Mouse (Mus musculus) spleen, adult 2 months (tissue): Measurements from ENCODE around the gene Gm8246. TPM values are rescaled to one million over a fixed set of nuclear protein-coding genes. Genes with fewer than 3 reads are reported as not detected.
"Not testable (repeated sequence)": the region's sequence is repeated elsewhere in the genome, so short reads cannot be mapped to it uniquely, and the experiment has no call there.

Experiments
- DNase-seq, 2 experiments: peaks; one replicate each; pipeline versions ENCODE4 v3.0.0 to v3.0.0-alpha.2; 2012 to 2021; ENCODE audit warnings: low spot score in 2 of 2, low read depth in 1 of 2
- H3K27ac ChIP-seq: fragments of 200-500 bp; 2 replicates; pipeline ENCODE4 v1.5.1; 2012; ENCODE audit warnings: low read length, inconsistent platforms; ENCODE audit not compliant: insufficient read depth
- H3K27me3 ChIP-seq: fragments of 200-500 bp; 2 replicates; pipeline ENCODE4 v1.6.1; 2012; ENCODE audit warnings: mild to moderate bottlenecking, moderate library complexity, low read length, inconsistent platforms; ENCODE audit not compliant: control insufficient read depth, insufficient read depth
- H3K36me3 ChIP-seq: fragments of 200-500 bp; 2 replicates; pipeline ENCODE4 v1.6.1; 2012; ENCODE audit warnings: mild to moderate bottlenecking, low read length, inconsistent platforms; ENCODE audit not compliant: control insufficient read depth, insufficient read depth
- H3K4me1 ChIP-seq: fragments of 200-500 bp; 2 replicates; pipeline ENCODE4 v1.6.1; 2011; ENCODE audit warnings: inconsistent platforms; ENCODE audit not compliant: control insufficient read depth, insufficient read depth, insufficient read length
- H3K4me3 ChIP-seq: fragments of 200-500 bp; 2 replicates; pipeline ENCODE4 v1.5.1; 2011; ENCODE audit warnings: mild to moderate bottlenecking, inconsistent platforms; ENCODE audit not compliant: insufficient read depth, insufficient read length; ENCODE audit errors: extremely low read depth
- WGBS: fragments of 180-500 bp; shearing (Covaris S2); methylation state at CpG from one replicate; pipeline ENCODE4 v1.1.7; 2018; 5-methylcytosine and 5-hydroxymethylcytosine counted together
- polyA plus RNA-seq: library from polyadenylated mRNA; depleted of rRNA; stranded (reverse); fragments of >200 nt; gene quantifications from 2 replicates; pipeline ENCODE4 v1.2.3, GENCODE M21; 2012; rRNA removed

Gene Gm8246
- not detected in 2 replicates for polyA plus RNA-seq

- not testable (repeated sequence) for H3K27ac ChIP-seq, DNase-seq, H3K4me3 ChIP-seq, H3K4me1 ChIP-seq, H3K27me3 ChIP-seq, H3K36me3 ChIP-seq
- WGBS, result no CpG with 5 or more reads among the region's 3 CpGs
These were observed at the start of gene Gm8246 for GRCm38 (mm10) chr14:5477730-5478129. Gene Gm8246 (minus strand): TSS chr14:5477830.

DNA sequence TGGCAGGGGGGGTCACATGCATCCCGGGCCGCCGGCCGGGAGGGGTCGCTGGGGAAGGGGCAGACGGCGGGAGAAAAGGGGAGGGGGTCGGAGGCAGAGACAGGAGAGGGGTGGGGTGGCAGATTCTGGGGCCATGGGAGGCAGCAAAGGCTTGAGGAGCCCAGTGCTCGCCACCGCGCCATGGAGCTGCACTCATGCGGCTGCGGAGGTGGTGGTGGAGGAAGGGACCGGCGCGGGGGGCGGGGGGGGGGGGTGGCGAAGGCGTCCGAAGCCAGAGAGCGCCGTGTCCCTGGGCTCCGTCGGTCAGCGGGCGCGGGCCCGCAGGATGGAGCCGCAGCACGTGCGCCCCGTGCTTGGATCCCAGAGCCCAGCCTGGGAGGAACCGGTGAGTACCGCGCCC is 23.7 kb upstream of the Gm8246 start, which contains the start of gene Gm3488:
TSS of gene Gm3488 (plus strand) at position 301 of the 400 bp plus-strand sequence.
- not testable (repeated sequence) for H3K36me3 ChIP-seq, H3K4me3 ChIP-seq, H3K27me3 ChIP-seq, DNase-seq, H3K27ac ChIP-seq, H3K4me1 ChIP-seq
- no CpG with 5 or more reads among the region's 35 CpGs for WGBS

- not testable (repeated sequence) for H3K27me3 ChIP-seq, H3K4me1 ChIP-seq, H3K4me3 ChIP-seq, DNase-seq, H3K27ac ChIP-seq, H3K36me3 ChIP-seq
- 67% methylated on average over 4 of the region's 5 CpGs for WGBS
These were observed 6.3 kb upstream of the Gm8246 start, which contains the start of gene Gm3187 for GRCm38 (mm10) chr14:5483907-5484306. Gene Gm3187 (plus strand): TSS chr14:5484207.

- not testable (repeated sequence) for DNase-seq, H3K4me3 ChIP-seq, H3K36me3 ChIP-seq, H3K4me1 ChIP-seq, H3K27ac ChIP-seq, H3K27me3 ChIP-seq
- no CpG with 5 or more reads among the region's 19 CpGs for WGBS
These were observed 17.2 kb downstream of the Gm8246 start for GRCm38 (mm10) chr14:5460469-5460868.

DNA sequence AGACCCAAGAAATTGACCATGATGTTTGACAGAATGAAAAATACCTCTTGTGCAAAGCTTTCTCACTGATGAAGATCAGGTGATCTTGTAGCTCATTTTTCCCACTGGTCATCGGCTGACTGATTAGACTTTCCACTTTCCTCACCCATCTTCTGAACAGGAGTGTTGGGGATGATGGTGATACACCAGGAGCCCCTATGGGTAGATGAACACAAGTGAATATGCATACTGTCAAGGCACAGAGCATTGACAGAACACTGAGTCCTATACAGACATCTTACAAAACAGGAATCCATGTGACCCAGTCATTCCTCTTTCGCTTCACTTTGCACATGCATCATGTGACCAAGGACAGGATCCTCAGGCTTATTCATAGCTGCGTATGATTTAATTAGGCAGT is 22.3 kb downstream of the Gm8246 start, which contains the start of gene Gm3194:
TSS of gene Gm3194 (minus strand) at position 101 of the 400 bp plus-strand sequence.
- H3K4me1 ChIP-seq, H3K27ac ChIP-seq, H3K27me3 ChIP-seq, DNase-seq, H3K36me3 ChIP-seq, H3K4me3 ChIP-seq: not testable (repeated sequence)
- WGBS, result no CpG with 5 or more reads among the region's 3 CpGs

Other genes with a start within 250 kb of the Gm8246 start
- gene Gm3526, start 217.2 kb downstream of the Gm8246 start, polyA plus RNA-seq, result not detected in 2 replicates
- gene Gm3542, start 142.9 kb downstream of the Gm8246 start, polyA plus RNA-seq, result not detected in 2 replicates
- gene Gm3500, start 88.8 kb downstream of the Gm8246 start, polyA plus RNA-seq, result not detected in 2 replicates
- 0.09 TPM in 2 replicates for gene Gm3194, start 22.4 kb downstream of the Gm8246 start, polyA plus RNA-seq
- not detected in 2 replicates for gene Gm3187, start 6.4 kb upstream of the Gm8246 start, polyA plus RNA-seq
- not detected in 2 replicates for gene Gm3488, start 23.8 kb upstream of the Gm8246 start, polyA plus RNA-seq
- not detected in 2 replicates for gene Gm3532, start 60.7 kb upstream of the Gm8246 start, polyA plus RNA-seq
- not detected in 2 replicates for gene Gm8265, start 155.2 kb upstream of the Gm8246 start, polyA plus RNA-seq
- gene Gm9603, start 209.6 kb upstream of the Gm8246 start, polyA plus RNA-seq, result not detected in 2 replicates